24 mouse cellular contexts compared by ENCODE assay signal in the genomic region with DNA sequence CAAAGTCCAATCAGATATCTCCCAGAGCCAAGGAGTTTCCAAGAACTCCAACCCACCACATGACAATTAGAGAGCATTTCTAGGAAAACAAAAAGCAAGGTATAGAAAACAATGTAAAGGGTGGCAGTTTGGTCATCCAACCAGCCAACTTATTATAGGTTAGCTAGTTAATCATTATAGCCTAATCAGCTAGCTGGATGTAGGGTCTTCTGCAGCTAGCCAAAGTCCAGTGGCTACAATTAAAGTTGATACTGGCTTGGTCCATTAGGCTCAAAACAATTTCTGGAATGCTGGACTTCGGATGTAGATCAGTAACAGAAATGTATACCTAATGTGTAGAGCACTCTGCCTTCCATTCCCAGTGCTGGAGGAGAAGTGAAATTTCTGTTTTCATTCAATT. TPM values are rescaled to one million over a fixed set of nuclear protein-coding genes. Genes with fewer than 3 reads are reported as not detected.
DNase-seq lines count a peak whose midpoint lies in the region; ATAC-seq and TF ChIP-seq lines count a peak whose summit lies in the region.
"Had no signal": no experiment of that assay in that cellular context is flagged by ENCODE, and none has a peak within 500 bp of the region (broad histone marks: within the 10 kb centered on the region; RNA-seq: fewer than 3 reads in every experiment).

No protein-coding gene starts in this region.

- H3K36me3 ChIP-seq in kidney, embryonic 15.5 days, result no peaks in the 10 kb centered on the region
- H3K36me3 ChIP-seq in kidney, embryonic 14.5 days (ENCODE audit: control insufficient read depth, insufficient read depth, low read length), result no peaks in the 10 kb centered on the region
- no peaks in the 10 kb centered on the region for H3K36me3 ChIP-seq in intestine, postnatal 0 days (ENCODE audit: control insufficient read depth, insufficient read depth)
- no peaks in the 10 kb centered on the region for H3K36me3 ChIP-seq in liver, embryonic 12.5 days
- H3K36me3 ChIP-seq: embryonic facial prominence, embryonic 10.5 days; embryonic facial prominence, embryonic 12.5 days; G1E had no signal

- ATAC-seq in kidney, embryonic 15.5 days (replicated peaks; ENCODE audit: low FRiP score), result 0 out of 2 replicates have a peak, but pooled peaks have one; percentile 46
- no peak for ATAC-seq in kidney, embryonic 14.5 days (ENCODE audit: low FRiP score, low TSS enrichment)
- peak; percentile 80 for ATAC-seq in intestine, postnatal 0 days
- no peak for ATAC-seq in liver, embryonic 12.5 days
- ATAC-seq: activated CD4-positive, CD25-positive, alpha-beta regulatory T cell, adult 4 months; CD4-positive, CD25-positive, alpha-beta regulatory T cell, adult 4 months; forebrain, embryonic 13.5 days; Patski had no signal

- no peaks in the 10 kb centered on the region for H3K27me3 ChIP-seq in kidney, embryonic 15.5 days
- no peaks in the 10 kb centered on the region for H3K27me3 ChIP-seq in kidney, embryonic 14.5 days (ENCODE audit: control insufficient read depth, insufficient read depth, low read length)
- H3K27me3 ChIP-seq in intestine, postnatal 0 days (replicated peaks; ENCODE audit: control insufficient read depth, insufficient read depth, low read length), result no peaks in the 10 kb centered on the region
- H3K27me3 ChIP-seq in liver, embryonic 12.5 days (replicated peaks), result no peaks in the 10 kb centered on the region
- H3K27me3 ChIP-seq: CH12.LX; embryonic facial prominence, embryonic 12.5 days; forebrain, embryonic 13.5 days; Patski had no signal

- H3K4me3 ChIP-seq in kidney, embryonic 15.5 days (replicated peaks), result no peak overlapping the region
- H3K4me3 ChIP-seq in kidney, embryonic 14.5 days (ENCODE audit: low read length), result no peak overlapping the region
- H3K4me3 ChIP-seq in intestine, postnatal 0 days (ENCODE audit: low read depth, low read length), result no peak overlapping the region
- no peak overlapping the region for H3K4me3 ChIP-seq in liver, embryonic 12.5 days
- H3K4me3 ChIP-seq: embryonic facial prominence, embryonic 10.5 days; embryonic facial prominence, embryonic 12.5 days; forebrain, embryonic 13.5 days had no signal

- no peaks in the 10 kb centered on the region for H3K9me3 ChIP-seq in kidney, embryonic 15.5 days (replicated peaks)
- H3K9me3 ChIP-seq in kidney, embryonic 14.5 days (ENCODE audit: control insufficient read depth, low read length), result no peaks in the 10 kb centered on the region
- no peaks in the 10 kb centered on the region for H3K9me3 ChIP-seq in intestine, postnatal 0 days (ENCODE audit: control insufficient read depth)
- H3K9me3 ChIP-seq in liver, embryonic 12.5 days (replicated peaks), result no peaks in the 10 kb centered on the region
- H3K9me3 ChIP-seq: embryonic facial prominence, embryonic 10.5 days; embryonic facial prominence, embryonic 12.5 days; forebrain, embryonic 13.5 days; G1E had no signal

- DNase-seq in kidney, postnatal 14 days, result peak; percentile 6
- no peak for DNase-seq in kidney, postnatal 4 days
- no peak for DNase-seq in heart, adult 18-20 months
- DNase-seq: adrenal gland, adult 8-10 months; adrenal gland, postnatal 14 days; adrenal gland, postnatal 36 days; B cell, adult 2 months; cerebellum, adult 11-12 months; cerebellum, adult 2 months; cerebellum, adult 9-10 months; cerebellum, postnatal 10 days; cerebellum, postnatal 25 days had no signal

- TF ChIP-seq CTCF in intestine, postnatal 0 days (IDR thresholded peaks at IDR 0.05; ENCODE audit: low read depth), result no peak

- WGBS in kidney, embryonic 15.5 days, result 54% methylated on average over 1 of the region's 1 CpGs
- WGBS in kidney, embryonic 14.5 days, result 81% methylated on average over 1 of the region's 1 CpGs
- WGBS in intestine, postnatal 0 days, result 39% methylated on average over 1 of the region's 1 CpGs
- 61% methylated on average over 1 of the region's 1 CpGs for WGBS in liver, embryonic 12.5 days (ENCODE audit: insufficient replicate concordance)

- no peak overlapping the region for H3K27ac ChIP-seq in kidney, embryonic 15.5 days
- no peak overlapping the region for H3K27ac ChIP-seq in kidney, embryonic 14.5 days (ENCODE audit: low read depth, low read length)
- H3K27ac ChIP-seq in intestine, postnatal 0 days (ENCODE audit: low read depth, low read length), result no peak overlapping the region
- H3K27ac ChIP-seq in liver, embryonic 12.5 days, result no peak overlapping the region
- H3K27ac ChIP-seq: embryonic facial prominence, embryonic 10.5 days; embryonic facial prominence, embryonic 12.5 days; forebrain, embryonic 13.5 days had no signal

- no peak overlapping the region for H3K9ac ChIP-seq in kidney, embryonic 15.5 days
- H3K9ac ChIP-seq in kidney, embryonic 14.5 days (ENCODE audit: low read depth, low read length), result no peak overlapping the region
- H3K9ac ChIP-seq in intestine, postnatal 0 days (ENCODE audit: low read depth, low read length), result no peak overlapping the region
- H3K9ac ChIP-seq in liver, embryonic 12.5 days, result no peak overlapping the region
- H3K9ac ChIP-seq: embryonic facial prominence, embryonic 12.5 days; forebrain, embryonic 13.5 days had no signal

- H3K4me2 ChIP-seq in kidney, embryonic 15.5 days, result no peak overlapping the region
- H3K4me2 ChIP-seq in kidney, embryonic 14.5 days (replicated peaks; ENCODE audit: low read depth, low read length), result no peak overlapping the region
- no peak overlapping the region for H3K4me2 ChIP-seq in intestine, postnatal 0 days (replicated peaks; ENCODE audit: low read depth)
- H3K4me2 ChIP-seq in liver, embryonic 12.5 days, result no peak overlapping the region
- H3K4me2 ChIP-seq: embryonic facial prominence, embryonic 12.5 days; forebrain, embryonic 13.5 days had no signal

- H3K4me1 ChIP-seq in kidney, embryonic 15.5 days, result peaks cover 5% of the 10 kb centered on the region; the same call in 1 of the 2 replicates
- H3K4me1 ChIP-seq in kidney, embryonic 14.5 days (ENCODE audit: control insufficient read depth, insufficient read depth, low read length), result no peaks in the 10 kb centered on the region
- no peaks in the 10 kb centered on the region for H3K4me1 ChIP-seq in intestine, postnatal 0 days (replicated peaks; ENCODE audit: control insufficient read depth, insufficient read depth, low read length)
- H3K4me1 ChIP-seq in liver, embryonic 12.5 days, result no peaks in the 10 kb centered on the region
- H3K4me1 ChIP-seq: embryonic facial prominence, embryonic 10.5 days; embryonic facial prominence, embryonic 12.5 days; forebrain, embryonic 13.5 days had no signal

RNA-seq across cellular contexts. Expression of gene Slc25a43, which starts 7.1 kb away (rescaled TPM):
- polyA plus RNA-seq in kidney, embryonic 15.5 days (2015; fragmentation: Nextera tagmentation; extraction: Ambion mirVana), result 2.8 and 3.4 TPM in 2 replicates
- polyA plus RNA-seq in kidney, embryonic 14.5 days (2014; fragmentation: Nextera tagmentation; extraction: Ambion mirVana), result 2.2 and 3.4 TPM in 2 replicates
- 12.8 and 13.7 TPM in 2 replicates for polyA plus RNA-seq in intestine, postnatal 0 days (2015; fragmentation: Nextera tagmentation; extraction: Ambion mirVana)
- polyA plus RNA-seq in liver, embryonic 12.5 days (2016; fragmentation: Nextera tagmentation; extraction: Ambion mirVana), result 1.0 and 1.2 TPM in 2 replicates
- total RNA-seq in heart, adult 18-20 months (2021), result under 1 TPM in 1 of 2 experiments, not detected in 1; 0.26 TPM
- polyA plus RNA-seq: G1E had no signal

RNA-seq across cellular contexts. Expression of gene Slc25a5, which starts 44.9 kb away (rescaled TPM):
- 783 and 885 TPM in 2 replicates for polyA plus RNA-seq in kidney, embryonic 15.5 days (2015; fragmentation: Nextera tagmentation; extraction: Ambion mirVana)
- 838 and 851 TPM in 2 replicates for polyA plus RNA-seq in kidney, embryonic 14.5 days (2014; fragmentation: Nextera tagmentation; extraction: Ambion mirVana)
- polyA plus RNA-seq in intestine, postnatal 0 days (2015; fragmentation: Nextera tagmentation; extraction: Ambion mirVana), result 1,696 and 1,837 TPM in 2 replicates
- polyA plus RNA-seq in liver, embryonic 12.5 days (2016; fragmentation: Nextera tagmentation; extraction: Ambion mirVana), result 641 and 655 TPM in 2 replicates
- 100 to 1,000 TPM; 369 to 422 TPM for total RNA-seq in heart, adult 18-20 months (2021)

Comparison
In these comparisons a context has a peak if more than half of its experiments do, and no peak if none do; other contexts are left out.
1. ATAC-seq: peak in kidney, embryonic 15.5 days (single experiment) and intestine, postnatal 0 days (single experiment); none in kidney, embryonic 14.5 days (single experiment) and liver, embryonic 12.5 days (single experiment).